Comparison of ENCODE assay signal across 12 mouse cellular contexts in genomic region chr7:79512496-79512895, GRCm38 (mm10). TPM values are rescaled to one million over a fixed set of nuclear protein-coding genes. Genes with fewer than 3 reads are reported as not detected.
DNase-seq lines count a peak whose midpoint lies in the region; ATAC-seq and TF ChIP-seq lines count a peak whose summit lies in the region.
"Had no signal": no experiment of that assay in that cellular context is flagged by ENCODE, and none has a peak within 500 bp of the region (broad histone marks: within the 10 kb centered on the region; RNA-seq: fewer than 3 reads in every experiment).

No protein-coding gene starts in this region.

- no peak for ATAC-seq in forebrain, postnatal 0 days
- ATAC-seq in midbrain, embryonic 12.5 days (ENCODE audit: low FRiP score, low read depth), result no peak
- ATAC-seq: intestine, embryonic 16.5 days; lung, postnatal 0 days had no signal

- H3K9ac ChIP-seq in forebrain, postnatal 0 days, result peak overlapping the region; percentile 38
- H3K9ac ChIP-seq in midbrain, embryonic 12.5 days (replicated peaks), result 0 out of 2 replicates have a peak overlapping the region, but pooled peaks have one; percentile 37

- peaks cover 35% of the 10 kb centered on the region for H3K36me3 ChIP-seq in forebrain, postnatal 0 days (ENCODE audit: insufficient read depth)
- H3K36me3 ChIP-seq in midbrain, embryonic 12.5 days, result peaks cover 27% of the 10 kb centered on the region; the same call in 1 of the 2 replicates

- peak overlapping the region; percentile 95 for H3K4me2 ChIP-seq in forebrain, postnatal 0 days (ENCODE audit: low read depth)
- H3K4me2 ChIP-seq in midbrain, embryonic 12.5 days (replicated peaks), result peak overlapping the region; percentile 30
- H3K4me2 ChIP-seq: liver, embryonic 11.5 days had no signal

- H3K9me3 ChIP-seq in forebrain, postnatal 0 days (ENCODE audit: low read length), result no peaks in the 10 kb centered on the region
- H3K9me3 ChIP-seq in midbrain, embryonic 12.5 days, result no peaks in the 10 kb centered on the region

- no peaks in the 10 kb centered on the region for H3K27me3 ChIP-seq in forebrain, postnatal 0 days (ENCODE audit: insufficient read depth, low read length)
- peaks cover 97% of the 10 kb centered on the region for H3K27me3 ChIP-seq in midbrain, embryonic 12.5 days

- WGBS in forebrain, postnatal 0 days, result 9% methylated on average over 4 of the region's 4 CpGs
- WGBS in midbrain, embryonic 12.5 days, result 13% methylated on average over 4 of the region's 4 CpGs

- peak; percentile 16 for DNase-seq in right cerebral cortex, postnatal 4 days
- DNase-seq in right cerebral cortex, postnatal 10 days (ENCODE audit: low spot score in 2 of 2), result no peak
- DNase-seq in forebrain, postnatal 0 days, result peak; percentile 53
- no peak for DNase-seq in kidney, postnatal 36 days
- no peak for DNase-seq in gastrocnemius, adult 8-10 months (ENCODE audit: low spot score in 2 of 2)
- DNase-seq in spleen, postnatal 14 days (ENCODE audit: low spot score in 2 of 2), result no peak
- DNase-seq: gastrocnemius, postnatal 25 days; kidney, postnatal 25 days had no signal

- H3K4me3 ChIP-seq in forebrain, postnatal 0 days (ENCODE audit: low read depth, low read length), result no peak overlapping the region
- no peak overlapping the region for H3K4me3 ChIP-seq in midbrain, embryonic 12.5 days

- peaks cover 31% of the 10 kb centered on the region for H3K4me1 ChIP-seq in forebrain, postnatal 0 days (ENCODE audit: insufficient read depth)
- H3K4me1 ChIP-seq in midbrain, embryonic 12.5 days, result peaks cover 96% of the 10 kb centered on the region

- H3K27ac ChIP-seq in forebrain, postnatal 0 days (ENCODE audit: low read depth, low read length), result peak overlapping the region; percentile 98
- peak overlapping the region; percentile 97 for H3K27ac ChIP-seq in midbrain, embryonic 12.5 days (replicated peaks)

- no peak for TF ChIP-seq CTCF in forebrain, postnatal 0 days (IDR thresholded peaks at IDR 0.05; ENCODE audit: low read depth)

RNA-seq across cellular contexts. Expression of gene Polg, which starts 46.3 kb away (rescaled TPM):
- total RNA-seq in forebrain, postnatal 0 days (2014; rRNA removed), result 51.1 and 52.9 TPM in 2 replicates
- polyA plus RNA-seq in forebrain, postnatal 0 days (2015; fragmentation: Nextera tagmentation; extraction: Ambion mirVana), result 17.4 and 19.4 TPM in 2 replicates
- polyA plus RNA-seq in midbrain, embryonic 12.5 days (2016; fragmentation: Nextera tagmentation; extraction: Ambion mirVana), result 41.2 and 44.5 TPM in 2 replicates
- 10 to 100 TPM; 26.0 to 43.5 (median 38.1) TPM for total RNA-seq in gastrocnemius, adult 8-10 months (2022)

Comparison
In these comparisons a context has a peak if more than half of its experiments do, and no peak if none do; other contexts are left out.
1. DNase-seq: peak in right cerebral cortex, postnatal 4 days (single experiment) and forebrain, postnatal 0 days (single experiment); none in right cerebral cortex, postnatal 10 days (0 of 2), kidney, postnatal 36 days (0 of 2), gastrocnemius, adult 8-10 months (0 of 2) and spleen, postnatal 14 days (0 of 2).